Mouse (Mus musculus): ENCODE measurements around the gene Cobll1. TPM values are rescaled to one million over a fixed set of nuclear protein-coding genes. Genes with fewer than 3 reads are reported as not detected.

Gene Cobll1
- polyA plus RNA-seq, 1 experiment from 2014 or later: 3.3 TPM

GRCm38 (mm10) chr2:65175645-65176044 is 63.6 kb downstream of the Cobll1 start:
- H3K9ac ChIP-seq (ENCODE audit: low read depth, low read length): no peak overlapping the region
- H3K27me3 ChIP-seq (ENCODE audit: control insufficient read depth, insufficient read depth, low read depth, low read length): no peaks in the 10 kb centered on the region
- no peak overlapping the region for H3K27ac ChIP-seq (ENCODE audit: low read length)
- no peak overlapping the region for H3K4me2 ChIP-seq (ENCODE audit: low read length)
- WGBS: 50% methylated on average over 5 of the region's 5 CpGs
- no peaks in the 10 kb centered on the region for H3K36me3 ChIP-seq (ENCODE audit: control insufficient read depth, insufficient read depth, low read length)
- H3K9me3 ChIP-seq (replicated peaks; ENCODE audit: control insufficient read depth, low read length, poor library complexity, severe bottlenecking): no peaks in the 10 kb centered on the region
- no peak overlapping the region for H3K4me3 ChIP-seq (ENCODE audit: low read depth, low read length)
- no peak for ATAC-seq
- H3K4me1 ChIP-seq (ENCODE audit: control insufficient read depth, insufficient read depth, low read length): no peaks in the 10 kb centered on the region; the same call in 1 of the 2 replicates

- no peak for ATAC-seq
- Histone ChIP-seq H3K4me3 (ENCODE audit: low read depth, low read length) (no peak overlapping the region), H3K9ac (ENCODE audit: low read depth, low read length) (no peak overlapping the region), H3K36me3 (ENCODE audit: control insufficient read depth, insufficient read depth, low read length) (no peaks in the 10 kb centered on the region), H3K27me3 (ENCODE audit: control insufficient read depth, insufficient read depth, low read depth, low read length) (no peaks in the 10 kb centered on the region), H3K4me2 (ENCODE audit: low read length) (no peak overlapping the region), H3K4me1 (ENCODE audit: control insufficient read depth, insufficient read depth, low read length) (no peaks in the 10 kb centered on the region; the same call in 1 of the 2 replicates), H3K9me3 (replicated peaks; ENCODE audit: control insufficient read depth, low read length, poor library complexity, severe bottlenecking) (no peaks in the 10 kb centered on the region), H3K27ac (ENCODE audit: low read length) (no peak overlapping the region)
- WGBS: 93% methylated on average over 6 of the region's 6 CpGs
These were observed 67.1 kb downstream of the Cobll1 start for GRCm38 (mm10) chr2:65172071-65172470.

- Histone ChIP-seq H3K4me2 (ENCODE audit: low read length) (no peak overlapping the region), H3K27ac (ENCODE audit: low read length) (no peak overlapping the region), H3K36me3 (ENCODE audit: control insufficient read depth, insufficient read depth, low read length) (no peaks in the 10 kb centered on the region), H3K9ac (ENCODE audit: low read depth, low read length) (no peak overlapping the region), H3K4me1 (ENCODE audit: control insufficient read depth, insufficient read depth, low read length) (no peaks in the 10 kb centered on the region; the same call in 1 of the 2 replicates), H3K4me3 (ENCODE audit: low read depth, low read length) (no peak overlapping the region), H3K9me3 (replicated peaks; ENCODE audit: control insufficient read depth, low read length, poor library complexity, severe bottlenecking) (no peaks in the 10 kb centered on the region), H3K27me3 (ENCODE audit: control insufficient read depth, insufficient read depth, low read depth, low read length) (no peaks in the 10 kb centered on the region)
- WGBS: 79% methylated on average over 1 of the region's 1 CpGs
- ATAC-seq: no peak
These were observed 67.7 kb downstream of the Cobll1 start for GRCm38 (mm10) chr2:65171516-65171915.

- H3K4me3 ChIP-seq (ENCODE audit: low read depth, low read length): no peak overlapping the region
- H3K27ac ChIP-seq (ENCODE audit: low read length): no peak overlapping the region
- no peak overlapping the region for H3K9ac ChIP-seq (ENCODE audit: low read depth, low read length)
- H3K27me3 ChIP-seq (ENCODE audit: control insufficient read depth, insufficient read depth, low read depth, low read length): no peaks in the 10 kb centered on the region
- no peak for ATAC-seq
- no peaks in the 10 kb centered on the region for H3K36me3 ChIP-seq (ENCODE audit: control insufficient read depth, insufficient read depth, low read length)
- 88% methylated on average over 18 of the region's 18 CpGs for WGBS
- H3K4me1 ChIP-seq (ENCODE audit: control insufficient read depth, insufficient read depth, low read length): no peaks in the 10 kb centered on the region; the same call in 1 of the 2 replicates
- H3K9me3 ChIP-seq (replicated peaks; ENCODE audit: control insufficient read depth, low read length, poor library complexity, severe bottlenecking): no peaks in the 10 kb centered on the region
- H3K4me2 ChIP-seq (ENCODE audit: low read length): no peak overlapping the region
These were observed 68.3 kb downstream of the Cobll1 start for GRCm38 (mm10) chr2:65170693-65171456.

- no peaks in the 10 kb centered on the region; the same call in 1 of the 2 replicates for H3K4me1 ChIP-seq (ENCODE audit: control insufficient read depth, insufficient read depth, low read length)
- no peak overlapping the region for H3K4me3 ChIP-seq (ENCODE audit: low read depth, low read length)
- no peak overlapping the region for H3K4me2 ChIP-seq (ENCODE audit: low read length)
- H3K9me3 ChIP-seq (replicated peaks; ENCODE audit: control insufficient read depth, low read length, poor library complexity, severe bottlenecking): no peaks in the 10 kb centered on the region
- H3K27me3 ChIP-seq (ENCODE audit: control insufficient read depth, insufficient read depth, low read depth, low read length): no peaks in the 10 kb centered on the region
- whole genome bisulfite sequencing: 95% methylated on average over 5 of the region's 5 CpGs
- ATAC-seq: no peak
- no peaks in the 10 kb centered on the region for H3K36me3 ChIP-seq (ENCODE audit: control insufficient read depth, insufficient read depth, low read length)
- H3K9ac ChIP-seq (ENCODE audit: low read depth, low read length): no peak overlapping the region
- no peak overlapping the region for H3K27ac ChIP-seq (ENCODE audit: low read length)
These were observed 68.9 kb downstream of the Cobll1 start for GRCm38 (mm10) chr2:65170256-65170655.

GRCm38 (mm10) chr2:65163990-65164389 is 75.2 kb downstream of the Cobll1 start:
- no peak overlapping the region for H3K9ac ChIP-seq (ENCODE audit: low read depth, low read length)
- H3K27ac ChIP-seq (ENCODE audit: low read length): no peak overlapping the region
- 80% methylated on average over 4 of the region's 4 CpGs for WGBS
- H3K9me3 ChIP-seq (replicated peaks; ENCODE audit: control insufficient read depth, low read length, poor library complexity, severe bottlenecking): no peaks in the 10 kb centered on the region
- H3K4me2 ChIP-seq (ENCODE audit: low read length): no peak overlapping the region
- no peaks in the 10 kb centered on the region for H3K4me1 ChIP-seq (ENCODE audit: control insufficient read depth, insufficient read depth, low read length)
- no peak for ATAC-seq
- H3K27me3 ChIP-seq (ENCODE audit: control insufficient read depth, insufficient read depth, low read depth, low read length): no peaks in the 10 kb centered on the region
- H3K36me3 ChIP-seq (ENCODE audit: control insufficient read depth, insufficient read depth, low read length): no peaks in the 10 kb centered on the region
- no peak overlapping the region for H3K4me3 ChIP-seq (ENCODE audit: low read depth, low read length)

- Histone ChIP-seq H3K9ac (ENCODE audit: low read depth, low read length) (no peak overlapping the region), H3K27me3 (ENCODE audit: control insufficient read depth, insufficient read depth, low read depth, low read length) (no peaks in the 10 kb centered on the region), H3K4me2 (ENCODE audit: low read length) (no peak overlapping the region), H3K4me1 (ENCODE audit: control insufficient read depth, insufficient read depth, low read length) (no peaks in the 10 kb centered on the region), H3K27ac (ENCODE audit: low read length) (no peak overlapping the region), H3K4me3 (ENCODE audit: low read depth, low read length) (no peak overlapping the region), H3K9me3 (replicated peaks; ENCODE audit: control insufficient read depth, low read length, poor library complexity, severe bottlenecking) (no peaks in the 10 kb centered on the region), H3K36me3 (ENCODE audit: control insufficient read depth, insufficient read depth, low read length) (no peaks in the 10 kb centered on the region)
- 95% methylated on average over 5 of the region's 5 CpGs for WGBS
- no peak for ATAC-seq
These were observed 76.6 kb downstream of the Cobll1 start for GRCm38 (mm10) chr2:65162625-65163024.

GRCm38 (mm10) chr2:65161715-65162114 is 77.5 kb downstream of the Cobll1 start:
- H3K36me3 ChIP-seq (ENCODE audit: control insufficient read depth, insufficient read depth, low read length): no peaks in the 10 kb centered on the region
- H3K4me1 ChIP-seq (ENCODE audit: control insufficient read depth, insufficient read depth, low read length): no peaks in the 10 kb centered on the region
- no peak for ATAC-seq
- no peak overlapping the region for H3K9ac ChIP-seq (ENCODE audit: low read depth, low read length)
- H3K27ac ChIP-seq (ENCODE audit: low read length): no peak overlapping the region
- 89% methylated on average over 2 of the region's 2 CpGs for WGBS
- no peaks in the 10 kb centered on the region for H3K27me3 ChIP-seq (ENCODE audit: control insufficient read depth, insufficient read depth, low read depth, low read length)
- H3K9me3 ChIP-seq (replicated peaks; ENCODE audit: control insufficient read depth, low read length, poor library complexity, severe bottlenecking): no peaks in the 10 kb centered on the region
- no peak overlapping the region for H3K4me3 ChIP-seq (ENCODE audit: low read depth, low read length)
- H3K4me2 ChIP-seq (ENCODE audit: low read length): no peak overlapping the region

GRCm38 (mm10) chr2:65157981-65158651 is 81.1 kb downstream of the Cobll1 start:
- Histone ChIP-seq H3K4me2 (ENCODE audit: low read length) (no peak overlapping the region), H3K36me3 (ENCODE audit: control insufficient read depth, insufficient read depth, low read length) (no peaks in the 10 kb centered on the region), H3K9ac (ENCODE audit: low read depth, low read length) (no peak overlapping the region), H3K27ac (ENCODE audit: low read length) (no peak overlapping the region), H3K9me3 (replicated peaks; ENCODE audit: control insufficient read depth, low read length, poor library complexity, severe bottlenecking) (no peaks in the 10 kb centered on the region), H3K4me3 (ENCODE audit: low read depth, low read length) (no peak overlapping the region), H3K27me3 (ENCODE audit: control insufficient read depth, insufficient read depth, low read depth, low read length) (no peaks in the 10 kb centered on the region), H3K4me1 (ENCODE audit: control insufficient read depth, insufficient read depth, low read length) (no peaks in the 10 kb centered on the region)
- ATAC-seq: no peak
- WGBS: 84% methylated on average over 5 of the region's 5 CpGs

Measured in midbrain, embryonic 16.5 days (tissue).